Mouse (Mus musculus) limb, embryonic 14.5 days (tissue): Measurements from ENCODE around the gene Cnnm1. TPM values are rescaled to one million over a fixed set of nuclear protein-coding genes. Genes with fewer than 3 reads are reported as not detected.

ENCODE experiments used
- ATAC-seq: fragments of 200-750 bp; cut with Nextera tagmentation; 2 replicates; pipeline ENCODE4 v1.8.0; 2017; ENCODE audit warnings: low read depth, moderate number of reproducible peaks, moderate TSS enrichment; ENCODE audit not compliant: low FRiP score
- DNase-seq: peaks from one replicate; pipeline ENCODE4 v3.0.0-alpha.2; 2015; ENCODE audit warnings: low spot score
- H3K27ac ChIP-seq: fragments of 300-500 bp; sonication (generic); replicated peaks from 2 replicates; pipeline ENCODE4 v1.5.1; 2014; ENCODE audit warnings: low read depth, mild to moderate bottlenecking, low read length, moderate library complexity, mixed read lengths
- H3K27me3 ChIP-seq: fragments of 300-500 bp; sonication (generic); 2 replicates; pipeline ENCODE4 v1.6.1; 2014; ENCODE audit warnings: low read length, mixed read lengths; ENCODE audit not compliant: control insufficient read depth, insufficient read depth
- H3K36me3 ChIP-seq: fragments of 300-500 bp; sonication (generic); 2 replicates; pipeline ENCODE4 v1.6.1; 2014; ENCODE audit warnings: mild to moderate bottlenecking, low read length, moderate library complexity, mixed read lengths; ENCODE audit not compliant: control insufficient read depth, insufficient read depth
- H3K4me1 ChIP-seq: fragments of 300-500 bp; sonication (generic); 2 replicates; pipeline ENCODE4 v1.6.1; 2014; ENCODE audit warnings: antibody characterized with exemption, low read length, mixed read lengths; ENCODE audit not compliant: control insufficient read depth, insufficient read depth
- H3K4me2 ChIP-seq: fragments of 300-500 bp; sonication (generic); replicated peaks from 2 replicates; pipeline ENCODE4 v1.6.1; 2014; ENCODE audit warnings: low read depth, mild to moderate bottlenecking, low read length, moderate library complexity; ENCODE audit not compliant: severe bottlenecking
- H3K4me3 ChIP-seq: fragments of 300-500 bp; sonication (generic); replicated peaks from 2 replicates; pipeline ENCODE4 v1.5.1; 2014; ENCODE audit warnings: low read length
- H3K9ac ChIP-seq: fragments of 300-500 bp; sonication (generic); 2 replicates; pipeline ENCODE4 v1.6.1; 2014; ENCODE audit warnings: mild to moderate bottlenecking, low read depth, low read length, moderate library complexity; ENCODE audit not compliant: severe bottlenecking
- H3K9me3 ChIP-seq: fragments of 300-500 bp; sonication (generic); 2 replicates; pipeline ENCODE4 v1.6.1; 2016; ENCODE audit warnings: low read length; ENCODE audit not compliant: control insufficient read depth
- POLR2A ChIP-seq: fragments of 200-500 bp; IDR thresholded peaks from 2 replicates; pipeline ENCODE4 v1.8.0; 2012; ENCODE audit warnings: inconsistent platforms, mild to moderate bottlenecking, moderate library complexity, borderline replicate concordance; ENCODE audit not compliant: insufficient read depth, insufficient read length; ENCODE audit errors: extremely low read depth
- WGBS: fragments of 180-500 bp; shearing (Covaris S2); extraction: QIAGEN DNeasy Blood & Tissue Kit; methylation state at CpG from one replicate; pipeline ENCODE4 v1.1.7; 2014; 5-methylcytosine and 5-hydroxymethylcytosine counted together
- polyA plus RNA-seq, 2 experiments: library from polyadenylated mRNA; depleted of rRNA in 1 of 2; stranded (reverse) in 1 of 2; unstranded in 1 of 2; fragments of >200 nt; fragmentation: Nextera tagmentation in 1 of 2; extraction: Ambion mirVana in 1 of 2; gene quantifications; 2 replicates each; pipeline versions ENCODE4 v1.2.1 to v1.2.3; 2012 to 2014

Cnnm1 gene
- 3.3 and 4.3 TPM in 2 replicates for polyA plus RNA-seq (2012; rRNA removed)
- 1.3 and 1.7 TPM in 2 replicates for polyA plus RNA-seq (2014; fragmentation: Nextera tagmentation; extraction: Ambion mirVana)

DNA sequence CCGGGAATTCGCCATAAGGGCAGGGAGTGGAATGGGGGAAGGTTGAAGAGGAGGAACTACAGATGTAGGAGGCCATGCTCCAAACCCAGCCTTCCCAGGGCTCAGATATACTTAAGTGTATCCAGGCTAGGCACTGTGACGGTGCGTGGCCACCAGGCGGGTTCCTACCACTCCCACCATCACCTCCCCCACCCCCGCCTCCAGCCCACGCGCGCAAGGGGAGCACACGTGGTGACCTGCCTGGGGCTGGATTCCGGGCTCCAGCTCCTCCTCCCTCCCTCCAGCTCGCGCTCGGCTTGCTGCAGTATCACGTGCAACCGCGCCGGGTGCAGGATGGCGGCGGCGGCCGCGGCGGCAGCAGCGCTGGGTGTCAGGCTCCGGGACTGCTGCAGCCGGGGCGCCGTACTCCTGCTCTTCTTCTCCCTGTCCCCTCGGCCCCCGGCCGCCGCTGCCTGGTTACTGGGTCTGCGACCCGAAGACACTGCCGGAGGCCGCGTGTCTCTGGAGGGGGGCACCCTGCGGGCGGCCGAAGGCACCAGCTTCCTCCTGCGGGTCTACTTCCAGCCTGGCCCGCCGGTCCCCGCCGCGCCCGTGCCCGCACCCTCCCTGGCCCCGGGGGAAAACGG, at the start of gene Cnnm1:
Cnnm1 (plus strand) TSS at position 325 of the 626 bp plus-strand sequence.
- H3K27me3 ChIP-seq, result peaks cover 37% of the 10 kb centered on the region
- peak within 1 kb of the TSS; percentile 100 for H3K4me2 ChIP-seq
- H3K4me1 ChIP-seq, result peaks cover 8% of the 10 kb centered on the region
- no peak within 1 kb of the TSS for H3K27ac ChIP-seq
- H3K36me3 ChIP-seq, result no peaks in the 10 kb centered on the region
- no peaks in the 10 kb centered on the region for H3K9me3 ChIP-seq
- WGBS, result 0% methylated on average over 25 of the region's 51 CpGs
- ATAC-seq (peak; percentile 79), DNase-seq (peak; percentile 40)
- H3K4me3 ChIP-seq, result peak within 1 kb of the TSS; percentile 65
- no peak for TF ChIP-seq POLR2A
- peak within 1 kb of the TSS; percentile 52 for H3K9ac ChIP-seq

DNA sequence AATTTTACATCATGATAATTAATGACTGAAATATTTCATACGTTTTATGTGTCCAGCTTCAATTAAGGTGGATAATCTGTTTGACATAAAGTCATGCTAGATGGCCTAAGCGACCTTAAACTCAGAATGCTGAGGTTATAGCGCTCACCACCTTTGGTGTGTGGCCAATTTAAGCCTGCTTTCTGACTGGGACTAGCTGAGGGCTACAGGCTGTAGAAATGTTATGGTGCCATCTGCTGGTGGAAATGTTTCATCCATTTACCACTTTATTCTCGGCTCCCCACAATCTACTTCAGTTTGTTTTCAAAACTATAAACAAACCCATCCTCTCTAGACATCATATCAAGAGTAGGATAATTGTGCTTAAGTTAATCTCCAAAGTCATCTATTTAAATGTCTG, 43.9 kb upstream of the Cnnm1 start:
- DNase-seq (peak; percentile 82), ATAC-seq (no peak)
- Histone ChIP-seq H3K9me3 (no peaks in the 10 kb centered on the region), H3K4me2 (no peak overlapping the region), H3K4me3 (no peak overlapping the region), H3K27me3 (no peaks in the 10 kb centered on the region; the same call in 1 of the 2 replicates), H3K27ac (no peak overlapping the region), H3K4me1 (no peaks in the 10 kb centered on the region), H3K9ac (no peak overlapping the region), H3K36me3 (no peaks in the 10 kb centered on the region)
- WGBS, result 3% methylated on average over 4 of the region's 4 CpGs
- TF ChIP-seq POLR2A, result no peak

DNA sequence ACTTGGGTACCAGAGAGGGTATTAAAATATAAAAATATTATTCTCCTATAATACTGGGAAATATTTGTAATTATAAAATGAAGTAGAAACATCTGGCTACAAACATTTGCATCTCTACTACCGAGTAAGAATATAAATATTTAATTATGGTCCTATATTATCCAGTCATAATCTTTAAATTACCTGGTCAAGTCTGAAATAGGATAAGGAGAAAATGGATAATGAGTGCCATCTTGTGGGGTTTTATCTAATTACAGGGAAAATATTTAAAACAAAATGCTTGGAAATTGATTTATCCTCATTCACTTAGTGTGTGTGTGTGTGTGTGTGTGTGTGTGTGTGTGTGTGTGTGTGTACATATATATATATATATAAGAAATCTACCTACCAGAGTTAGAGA, 33.1 kb upstream of the Cnnm1 start:
- H3K4me3 ChIP-seq, result no peak overlapping the region
- no peaks in the 10 kb centered on the region for H3K4me1 ChIP-seq
- no peak overlapping the region for H3K27ac ChIP-seq
- H3K9me3 ChIP-seq, result no peaks in the 10 kb centered on the region
- no peak for DNase-seq
- TF ChIP-seq POLR2A, result no peak
- no peak overlapping the region for H3K4me2 ChIP-seq
- no peaks in the 10 kb centered on the region for H3K27me3 ChIP-seq
- H3K36me3 ChIP-seq, result no peaks in the 10 kb centered on the region
- ATAC-seq, result no peak
- no peak overlapping the region for H3K9ac ChIP-seq
- WGBS, result 15% methylated on average over 1 of the region's 1 CpGs

DNA sequence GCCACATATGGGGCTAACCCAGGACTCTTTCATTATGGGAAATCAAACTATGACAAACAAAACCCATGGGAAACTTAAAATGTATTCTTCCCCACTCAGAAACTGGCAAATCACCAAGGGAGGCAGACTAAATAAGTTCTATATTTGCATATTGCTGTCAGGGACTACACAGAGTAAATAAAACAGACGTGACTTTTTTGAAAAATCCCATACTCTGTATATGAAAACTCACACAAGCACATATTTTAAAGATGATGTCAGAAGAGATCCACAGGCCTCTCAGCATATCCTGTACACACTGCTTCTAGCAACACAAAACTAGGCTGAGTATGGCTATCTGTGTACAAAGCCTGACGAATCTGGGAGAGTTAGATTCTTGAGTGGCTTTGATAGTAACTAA, 24.7 kb upstream of the Cnnm1 start:
- Histone ChIP-seq H3K27me3 (no peaks in the 10 kb centered on the region), H3K4me3 (no peak overlapping the region), H3K27ac (no peak overlapping the region), H3K9ac (no peak overlapping the region), H3K9me3 (no peaks in the 10 kb centered on the region), H3K4me2 (no peak overlapping the region), H3K4me1 (no peaks in the 10 kb centered on the region), H3K36me3 (no peaks in the 10 kb centered on the region)
- TF ChIP-seq POLR2A, result no peak
- 74% methylated on average over 2 of the region's 2 CpGs for WGBS
- no peak for ATAC-seq
- no peak for DNase-seq

DNA sequence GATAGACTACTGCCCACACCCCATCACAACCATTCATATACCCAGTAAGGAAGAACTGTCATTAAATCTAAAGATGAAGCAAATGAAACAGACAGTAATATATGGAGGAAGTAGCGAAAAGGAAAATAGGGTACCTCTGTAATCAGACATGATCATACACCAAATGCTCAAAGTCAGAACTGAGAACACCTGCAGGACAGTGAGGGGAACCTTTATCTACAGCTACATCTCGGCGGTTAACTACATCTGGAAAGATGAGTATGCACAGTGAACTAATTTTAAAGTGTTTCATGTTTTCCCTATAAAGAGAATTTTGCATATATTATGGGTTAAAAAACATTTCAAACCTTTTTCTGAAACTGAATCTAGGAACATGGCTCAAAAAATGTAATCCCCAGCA, 19.7 kb upstream of the Cnnm1 start:
- no peaks in the 10 kb centered on the region for H3K4me1 ChIP-seq
- WGBS, result 82% methylated on average over 3 of the region's 3 CpGs
- DNase-seq (no peak), ATAC-seq (no peak)
- H3K4me3 ChIP-seq, result no peak overlapping the region
- no peak overlapping the region for H3K4me2 ChIP-seq
- H3K27me3 ChIP-seq, result no peaks in the 10 kb centered on the region
- TF ChIP-seq POLR2A, result no peak
- H3K27ac ChIP-seq, result no peak overlapping the region
- H3K36me3 ChIP-seq, result no peaks in the 10 kb centered on the region
- H3K9me3 ChIP-seq, result no peaks in the 10 kb centered on the region
- no peak overlapping the region for H3K9ac ChIP-seq
